Mouse (Mus musculus): ENCODE measurements at regions not wholly inside any gene's neighbourhood (a gene's known extent, or its start where the extent isn't known, plus 50 kb on each side); places are given as distances from the start of the nearest gene placed in this dataset.

DNA sequence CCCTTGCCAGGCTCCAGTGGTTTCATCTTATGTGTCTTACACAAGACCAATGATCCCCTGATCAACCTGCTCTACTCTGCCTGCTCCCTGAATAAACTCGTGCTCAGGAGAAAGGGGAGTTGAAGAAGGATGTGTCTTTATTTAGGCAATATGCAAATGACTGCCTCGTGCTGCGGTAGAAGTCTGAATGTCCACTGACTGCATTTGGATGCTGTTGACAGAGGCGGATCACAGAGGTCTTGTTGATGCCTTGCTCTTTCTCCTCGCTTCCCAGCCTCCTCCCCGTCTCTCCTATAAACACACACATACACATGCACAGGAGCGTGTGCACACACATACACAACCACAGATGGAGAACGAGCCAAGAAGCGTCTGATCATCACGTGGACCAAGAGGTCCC is 90.2 kb downstream of the Actbl2 start:
- Histone ChIP-seq H3K36me3 (ENCODE audit: control insufficient read depth, insufficient read depth, low read length) (no peaks in the 10 kb centered on the region), H3K4me1 (ENCODE audit: control insufficient read depth, insufficient read depth, low read length) (no peaks in the 10 kb centered on the region), H3K27me3 (ENCODE audit: control insufficient read depth, insufficient read depth, low read length) (no peaks in the 10 kb centered on the region), H3K4me3 (ENCODE audit: low read length) (no peak overlapping the region), H3K9me3 (ENCODE audit: control insufficient read depth, low read length) (no peaks in the 10 kb centered on the region), H3K27ac (ENCODE audit: low read depth, low read length) (no peak overlapping the region), H3K9ac (ENCODE audit: low read depth, low read length) (no peak overlapping the region), H3K4me2 (replicated peaks; ENCODE audit: low read depth, low read length) (no peak overlapping the region)
- 84% methylated on average over 10 of the region's 10 CpGs for WGBS
- no peak for ATAC-seq (ENCODE audit: low FRiP score, low TSS enrichment)

DNA sequence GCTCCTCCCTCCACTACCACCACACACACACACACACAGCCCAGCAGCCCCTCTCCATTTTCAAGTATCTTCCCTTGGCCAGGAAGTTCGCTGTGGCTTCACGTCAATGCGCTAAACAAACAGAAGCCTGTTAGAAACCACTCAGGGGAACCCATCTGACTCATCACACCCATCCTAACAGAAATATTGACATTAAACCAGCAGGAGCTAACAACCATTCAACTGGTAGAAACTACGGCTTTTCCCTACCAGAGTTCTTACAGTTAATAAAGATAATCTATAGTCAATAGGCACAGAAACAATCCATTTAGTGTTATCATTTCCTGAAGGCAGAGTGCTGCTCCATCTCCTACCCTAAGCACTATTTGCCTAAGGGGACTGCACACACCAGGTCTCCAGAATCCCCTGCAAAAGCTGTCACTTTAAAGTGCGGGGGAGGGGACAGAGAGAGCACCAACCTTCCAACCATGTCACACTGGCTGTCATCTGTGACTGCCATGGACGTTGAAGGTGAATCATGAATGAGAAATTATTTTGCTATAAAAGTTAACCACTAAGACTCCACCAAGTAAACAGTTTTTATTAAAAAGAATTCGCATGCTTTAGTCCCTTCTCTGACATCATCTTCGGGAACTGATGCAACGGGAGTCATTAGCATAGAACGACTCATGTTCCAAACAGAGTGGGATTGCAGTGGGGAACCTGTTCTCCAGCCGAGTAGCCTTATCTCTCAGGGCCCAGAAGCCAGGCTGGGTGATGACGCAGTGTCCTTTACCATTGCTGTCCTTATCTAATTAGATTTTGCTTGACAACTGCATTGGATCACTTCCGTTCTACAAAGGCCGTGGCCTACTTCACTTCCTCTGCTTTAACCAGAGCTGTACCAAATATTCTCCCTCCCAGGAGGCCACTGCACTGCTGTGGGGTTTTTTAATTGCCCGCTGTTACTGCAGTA is 91.0 kb downstream of the Actbl2 start:
- Histone ChIP-seq H3K4me1 (ENCODE audit: control insufficient read depth, insufficient read depth, low read length) (no peaks in the 10 kb centered on the region), H3K9me3 (ENCODE audit: control insufficient read depth, low read length) (no peaks in the 10 kb centered on the region), H3K36me3 (ENCODE audit: control insufficient read depth, insufficient read depth, low read length) (no peaks in the 10 kb centered on the region), H3K4me3 (ENCODE audit: low read length) (no peak overlapping the region), H3K9ac (ENCODE audit: low read depth, low read length) (no peak overlapping the region), H3K27me3 (ENCODE audit: control insufficient read depth, insufficient read depth, low read length) (no peaks in the 10 kb centered on the region), H3K4me2 (replicated peaks; ENCODE audit: low read depth, low read length) (no peak overlapping the region), H3K27ac (ENCODE audit: low read depth, low read length) (no peak overlapping the region)
- no peak for ATAC-seq (ENCODE audit: low FRiP score, low TSS enrichment)
- 71% methylated on average over 15 of the region's 15 CpGs for WGBS

DNA sequence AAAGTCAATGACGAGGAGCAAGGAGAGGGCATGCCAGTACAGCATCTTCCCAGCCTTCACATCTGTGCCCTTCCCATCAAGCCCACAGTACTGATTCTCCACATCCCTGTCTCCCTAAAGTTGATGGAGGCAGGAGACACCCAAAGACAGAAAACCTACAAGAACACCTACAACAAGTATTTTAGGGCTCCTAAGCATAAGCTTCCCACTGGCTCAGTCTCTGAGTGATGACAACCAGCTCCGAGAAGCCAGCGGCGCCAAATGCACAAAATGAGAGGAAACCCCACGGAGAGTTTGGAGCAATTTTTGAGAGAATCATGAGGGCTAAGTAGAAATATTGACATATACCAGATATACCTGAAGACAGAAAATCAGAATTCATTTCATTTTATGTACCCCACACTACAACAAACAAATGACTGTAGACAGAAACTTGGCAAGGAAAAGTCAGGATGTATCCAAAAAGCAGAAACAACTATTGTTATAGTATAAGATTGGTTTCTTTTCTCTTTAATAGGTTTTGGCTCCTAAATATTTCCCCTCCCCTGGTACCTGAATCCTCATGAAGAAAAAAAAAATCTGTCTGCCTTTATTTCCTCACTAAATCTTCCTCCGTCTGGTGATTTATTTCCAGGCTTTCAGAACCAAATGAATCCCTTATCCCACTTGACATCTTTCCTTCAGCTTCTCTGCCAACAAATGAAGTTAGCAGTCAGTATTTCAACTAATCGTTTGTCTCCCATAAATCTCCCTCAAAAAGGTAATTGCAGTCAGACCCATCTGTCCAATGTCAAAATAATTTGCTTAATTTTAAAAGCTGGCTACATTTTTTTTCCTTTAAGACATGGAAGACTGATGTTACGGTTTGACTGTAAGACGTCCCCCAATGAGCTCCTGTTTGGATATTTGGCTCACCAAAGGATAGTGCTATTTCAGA is 102.0 kb downstream of the Actbl2 start:
- ATAC-seq (ENCODE audit: low FRiP score, low TSS enrichment): no peak

DNA sequence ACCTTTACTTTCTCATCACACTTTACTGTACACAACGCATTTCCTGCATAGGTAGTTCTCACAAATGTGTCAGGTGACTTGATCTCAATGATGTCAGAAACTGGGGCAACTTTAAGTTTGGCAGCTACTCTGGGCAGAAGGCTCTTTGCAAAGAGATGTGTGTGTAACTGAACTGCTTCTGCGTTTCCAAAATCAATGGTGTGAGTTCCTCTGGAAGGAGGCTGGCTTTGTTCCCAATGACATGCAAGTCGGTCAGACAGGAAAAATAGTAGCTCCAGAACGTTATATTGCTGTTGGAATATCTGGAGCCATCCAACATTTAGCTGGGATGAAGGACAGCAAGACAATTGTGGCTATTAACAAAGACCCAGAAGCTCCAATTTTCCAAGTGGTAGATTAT is 106.6 kb downstream of the Actbl2 start:
- Histone ChIP-seq H3K4me2 (replicated peaks; ENCODE audit: low read depth, low read length) (no peak overlapping the region), H3K36me3 (ENCODE audit: control insufficient read depth, insufficient read depth, low read length) (no peaks in the 10 kb centered on the region), H3K27ac (ENCODE audit: low read depth, low read length) (no peak overlapping the region), H3K4me3 (ENCODE audit: low read length) (no peak overlapping the region), H3K4me1 (ENCODE audit: control insufficient read depth, insufficient read depth, low read length) (no peaks in the 10 kb centered on the region), H3K9me3 (ENCODE audit: control insufficient read depth, low read length) (no peaks in the 10 kb centered on the region), H3K9ac (ENCODE audit: low read depth, low read length) (no peak overlapping the region), H3K27me3 (ENCODE audit: control insufficient read depth, insufficient read depth, low read length) (no peaks in the 10 kb centered on the region)
- no peak for ATAC-seq (ENCODE audit: low FRiP score, low TSS enrichment)
- 88% methylated on average over 4 of the region's 4 CpGs for WGBS

More for the DNA sequence above, 102.0 kb downstream of the Actbl2 start:
- H3K36me3 ChIP-seq (ENCODE audit: control insufficient read depth, insufficient read depth, low read length): no peaks in the 10 kb centered on the region
- H3K4me3 ChIP-seq (ENCODE audit: low read length): no peak overlapping the region
- no peaks in the 10 kb centered on the region for H3K27me3 ChIP-seq (ENCODE audit: control insufficient read depth, insufficient read depth, low read length)
- WGBS: 71% methylated on average over 9 of the region's 9 CpGs
- H3K27ac ChIP-seq (ENCODE audit: low read depth, low read length): no peak overlapping the region
- H3K4me1 ChIP-seq (ENCODE audit: control insufficient read depth, insufficient read depth, low read length): no peaks in the 10 kb centered on the region
- no peaks in the 10 kb centered on the region for H3K9me3 ChIP-seq (ENCODE audit: control insufficient read depth, low read length)
- no peak overlapping the region for H3K4me2 ChIP-seq (replicated peaks; ENCODE audit: low read depth, low read length)
- no peak overlapping the region for H3K9ac ChIP-seq (ENCODE audit: low read depth, low read length)

DNA sequence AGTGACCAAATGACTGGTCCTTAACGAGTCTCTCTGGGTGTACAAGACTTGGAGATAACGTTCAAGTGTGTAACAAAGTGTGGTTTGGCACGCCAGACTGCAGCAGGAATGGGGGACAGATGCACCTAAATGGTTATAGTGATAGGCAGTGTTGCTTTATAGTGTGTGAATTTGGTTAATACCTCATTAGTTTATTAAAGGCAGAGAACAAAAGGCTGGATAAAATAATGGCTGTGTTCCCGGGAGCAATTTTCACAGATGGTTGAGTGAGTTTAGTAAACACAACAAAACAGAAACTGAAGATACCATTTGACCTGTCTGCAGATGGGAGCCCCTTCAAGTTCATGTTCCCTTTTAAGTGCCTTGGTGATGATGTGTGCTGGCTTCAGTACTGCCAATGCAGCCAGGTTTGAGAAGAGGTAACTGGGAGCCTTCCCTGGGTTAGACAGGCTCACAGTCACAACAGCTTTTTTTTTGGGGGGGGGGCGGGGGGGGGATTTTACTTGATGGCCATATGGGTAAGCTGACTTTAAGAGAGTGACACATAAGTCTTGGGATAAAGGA is 108.4 kb downstream of the Actbl2 start:
- H3K27me3 ChIP-seq (ENCODE audit: control insufficient read depth, insufficient read depth, low read length): no peaks in the 10 kb centered on the region
- no peaks in the 10 kb centered on the region for H3K4me1 ChIP-seq (ENCODE audit: control insufficient read depth, insufficient read depth, low read length)
- H3K36me3 ChIP-seq (ENCODE audit: control insufficient read depth, insufficient read depth, low read length): no peaks in the 10 kb centered on the region
- H3K9me3 ChIP-seq (ENCODE audit: control insufficient read depth, low read length): no peaks in the 10 kb centered on the region
- H3K9ac ChIP-seq (ENCODE audit: low read depth, low read length): no peak overlapping the region
- H3K27ac ChIP-seq (ENCODE audit: low read depth, low read length): no peak overlapping the region
- no peak overlapping the region for H3K4me2 ChIP-seq (replicated peaks; ENCODE audit: low read depth, low read length)
- WGBS: 52% methylated on average over 5 of the region's 5 CpGs
- ATAC-seq (ENCODE audit: low FRiP score, low TSS enrichment): no peak
- no peak overlapping the region for H3K4me3 ChIP-seq (ENCODE audit: low read length)

DNA sequence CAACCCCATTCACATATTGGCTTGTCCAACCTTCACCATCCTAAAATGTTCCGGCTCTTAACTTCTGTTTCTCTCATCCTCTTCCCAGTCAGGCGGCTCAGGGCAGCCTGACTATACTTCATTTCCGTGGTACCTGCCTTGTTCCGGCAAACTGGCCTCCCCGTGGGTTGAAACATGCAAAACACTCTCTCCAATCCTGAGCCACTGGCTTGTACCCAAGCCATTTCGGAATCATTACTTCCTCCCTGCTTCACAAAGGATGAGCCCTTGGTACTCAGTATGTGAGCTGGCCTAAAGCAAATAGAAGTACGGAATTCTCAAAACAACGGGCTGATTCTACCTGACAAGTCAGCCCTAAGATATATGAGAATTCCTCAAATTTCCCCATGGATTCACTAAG is 112.1 kb downstream of the Actbl2 start:
- H3K9me3 ChIP-seq (ENCODE audit: control insufficient read depth, low read length): no peaks in the 10 kb centered on the region
- H3K4me2 ChIP-seq (replicated peaks; ENCODE audit: low read depth, low read length): no peak overlapping the region
- H3K36me3 ChIP-seq (ENCODE audit: control insufficient read depth, insufficient read depth, low read length): no peaks in the 10 kb centered on the region
- H3K9ac ChIP-seq (ENCODE audit: low read depth, low read length): no peak overlapping the region
- H3K27me3 ChIP-seq (ENCODE audit: control insufficient read depth, insufficient read depth, low read length): no peaks in the 10 kb centered on the region
- no peaks in the 10 kb centered on the region for H3K4me1 ChIP-seq (ENCODE audit: control insufficient read depth, insufficient read depth, low read length)
- no peak overlapping the region for H3K4me3 ChIP-seq (ENCODE audit: low read length)
- ATAC-seq (ENCODE audit: low FRiP score, low TSS enrichment): no peak
- no peak overlapping the region for H3K27ac ChIP-seq (ENCODE audit: low read depth, low read length)
- WGBS: 82% methylated on average over 8 of the region's 8 CpGs

DNA sequence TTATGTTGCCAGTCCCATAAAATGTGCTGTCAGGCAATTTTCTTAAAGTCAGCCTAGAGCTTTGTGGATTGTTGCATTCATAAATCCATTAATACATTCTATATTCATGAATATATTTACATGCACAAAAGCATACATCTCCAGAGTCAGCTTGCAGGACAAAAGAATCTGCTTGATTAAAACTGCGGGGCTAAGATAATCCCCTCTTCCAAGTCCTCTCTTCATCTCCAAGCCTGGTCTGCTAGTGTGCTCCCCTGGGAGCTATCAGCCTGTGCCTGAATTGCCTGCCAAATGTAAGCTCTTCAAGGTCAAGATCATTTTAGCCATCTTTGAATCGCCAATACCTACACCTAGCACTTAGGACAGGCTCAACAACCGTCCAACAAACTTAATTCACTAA is 112.8 kb downstream of the Actbl2 start:
- WGBS: 71% methylated on average over 3 of the region's 3 CpGs

DNA sequence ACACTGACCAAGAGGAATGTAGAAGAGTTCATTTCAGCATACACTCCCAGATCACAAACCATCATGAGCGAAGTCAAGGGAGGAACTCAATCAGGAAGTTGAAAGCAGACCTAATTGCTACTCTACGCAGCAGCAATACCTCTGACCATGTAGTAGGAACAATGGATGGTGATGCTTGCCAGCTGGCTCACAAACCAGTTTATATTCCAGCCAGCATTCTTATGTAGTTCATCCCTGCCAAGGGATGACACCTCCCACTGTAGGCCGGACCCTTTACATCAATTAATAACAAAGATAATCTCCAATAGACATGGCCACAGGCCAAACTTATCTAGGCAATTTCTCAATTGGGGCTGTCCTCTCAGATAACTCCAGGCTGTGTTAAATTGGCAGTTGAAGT is 115.1 kb downstream of the Actbl2 start:
- Histone ChIP-seq H3K9me3 (ENCODE audit: control insufficient read depth, low read length) (no peaks in the 10 kb centered on the region), H3K4me2 (replicated peaks; ENCODE audit: low read depth, low read length) (no peak overlapping the region), H3K4me1 (ENCODE audit: control insufficient read depth, insufficient read depth, low read length) (no peaks in the 10 kb centered on the region), H3K36me3 (ENCODE audit: control insufficient read depth, insufficient read depth, low read length) (no peaks in the 10 kb centered on the region), H3K27ac (ENCODE audit: low read depth, low read length) (no peak overlapping the region), H3K4me3 (ENCODE audit: low read length) (no peak overlapping the region), H3K27me3 (ENCODE audit: control insufficient read depth, insufficient read depth, low read length) (no peaks in the 10 kb centered on the region), H3K9ac (ENCODE audit: low read depth, low read length) (no peak overlapping the region)
- ATAC-seq (ENCODE audit: low FRiP score, low TSS enrichment): no peak
- WGBS: 86% methylated on average over 3 of the region's 3 CpGs

More for the DNA sequence above, 112.8 kb downstream of the Actbl2 start:
- ATAC-seq (ENCODE audit: low FRiP score, low TSS enrichment): no peak
- H3K9me3 ChIP-seq (ENCODE audit: control insufficient read depth, low read length): no peaks in the 10 kb centered on the region
- H3K4me3 ChIP-seq (ENCODE audit: low read length): no peak overlapping the region
- no peak overlapping the region for H3K27ac ChIP-seq (ENCODE audit: low read depth, low read length)
- H3K36me3 ChIP-seq (ENCODE audit: control insufficient read depth, insufficient read depth, low read length): no peaks in the 10 kb centered on the region
- H3K4me2 ChIP-seq (replicated peaks; ENCODE audit: low read depth, low read length): no peak overlapping the region
- no peak overlapping the region for H3K9ac ChIP-seq (ENCODE audit: low read depth, low read length)
- H3K27me3 ChIP-seq (ENCODE audit: control insufficient read depth, insufficient read depth, low read length): no peaks in the 10 kb centered on the region
- no peaks in the 10 kb centered on the region for H3K4me1 ChIP-seq (ENCODE audit: control insufficient read depth, insufficient read depth, low read length)
